Mouse (Mus musculus): ENCODE results near the gene Asb2. TPM values are rescaled to one million over a fixed set of nuclear protein-coding genes. Genes with fewer than 3 reads are reported as not detected.

Gene Asb2
- polyA plus RNA-seq, 1 experiment from 2014 or later: 0.87 TPM

DNA sequence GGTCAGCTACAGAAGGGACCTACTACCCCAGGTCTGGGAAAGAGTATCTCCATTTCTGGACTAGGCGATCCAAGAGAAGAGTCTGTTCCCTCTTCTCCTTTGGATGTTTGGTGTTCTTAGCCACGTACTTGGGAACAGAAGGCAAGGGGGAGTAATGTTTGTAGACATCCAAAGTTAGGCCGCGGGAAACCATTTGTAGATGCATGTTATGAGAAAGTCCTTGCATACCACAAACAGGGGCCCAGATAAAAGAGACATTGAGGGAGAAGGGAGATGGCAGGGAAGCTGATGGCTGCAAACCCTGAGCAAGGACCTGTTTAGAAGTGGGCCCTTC lies 581 bp upstream of the Asb2 start:
- no peak overlapping the region for H3K4me3 ChIP-seq (ENCODE audit: low read depth, low read length)
- no peaks in the 10 kb centered on the region for H3K36me3 ChIP-seq (ENCODE audit: control insufficient read depth, insufficient read depth, low read length)
- H3K4me1 ChIP-seq (ENCODE audit: control insufficient read depth, insufficient read depth, low read length): no peaks in the 10 kb centered on the region
- DNase-seq (ENCODE audit: low spot score): no peak
- ATAC-seq (ENCODE audit: insufficient number of reproducible peaks, low FRiP score, low TSS enrichment, low read depth): no peak
- no peaks in the 10 kb centered on the region for H3K9me3 ChIP-seq (ENCODE audit: control insufficient read depth, low read length)
- no peak overlapping the region for H3K27ac ChIP-seq (replicated peaks; ENCODE audit: low read depth, low read length)
- 90% methylated on average over 4 of the region's 4 CpGs for WGBS
- no peaks in the 10 kb centered on the region for H3K27me3 ChIP-seq (ENCODE audit: control insufficient read depth, insufficient read depth, low read length)
- no peak overlapping the region for H3K4me2 ChIP-seq (ENCODE audit: low read depth, severe bottlenecking)
- H3K9ac ChIP-seq (ENCODE audit: low read length): no peak overlapping the region

DNA sequence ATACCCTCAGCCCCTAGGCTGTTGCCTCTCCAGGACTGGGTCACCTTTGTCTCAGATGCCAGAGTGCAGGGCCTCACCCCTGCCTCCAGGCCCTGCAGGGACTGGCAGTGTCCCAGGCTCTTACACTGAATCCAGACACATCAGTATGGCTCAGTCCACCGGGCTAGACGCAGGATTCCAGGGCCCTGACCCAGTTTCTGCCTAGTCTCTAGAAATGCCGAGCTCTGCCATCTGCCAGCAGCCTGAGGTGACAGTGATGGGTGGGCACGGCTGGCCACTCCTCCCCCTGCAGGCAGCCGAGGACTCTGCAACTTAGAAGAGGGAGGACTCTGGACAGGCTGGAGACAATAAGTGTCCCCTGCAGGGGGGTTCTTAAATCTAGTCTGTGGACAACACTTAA lies 2.3 kb downstream of the Asb2 start:
- Histone ChIP-seq H3K9ac (ENCODE audit: low read length) (no peak overlapping the region), H3K4me1 (ENCODE audit: control insufficient read depth, insufficient read depth, low read length) (no peaks in the 10 kb centered on the region), H3K27ac (replicated peaks; ENCODE audit: low read depth, low read length) (no peak overlapping the region), H3K36me3 (ENCODE audit: control insufficient read depth, insufficient read depth, low read length) (no peaks in the 10 kb centered on the region), H3K9me3 (ENCODE audit: control insufficient read depth, low read length) (no peaks in the 10 kb centered on the region), H3K4me3 (ENCODE audit: low read depth, low read length) (no peak overlapping the region), H3K27me3 (ENCODE audit: control insufficient read depth, insufficient read depth, low read length) (no peaks in the 10 kb centered on the region), H3K4me2 (ENCODE audit: low read depth, severe bottlenecking) (no peak overlapping the region)
- DNase-seq (ENCODE audit: low spot score) (peak; percentile 45), ATAC-seq (ENCODE audit: insufficient number of reproducible peaks, low FRiP score, low TSS enrichment, low read depth) (no peak)
- 14% methylated on average over 5 of the region's 5 CpGs for WGBS

DNA sequence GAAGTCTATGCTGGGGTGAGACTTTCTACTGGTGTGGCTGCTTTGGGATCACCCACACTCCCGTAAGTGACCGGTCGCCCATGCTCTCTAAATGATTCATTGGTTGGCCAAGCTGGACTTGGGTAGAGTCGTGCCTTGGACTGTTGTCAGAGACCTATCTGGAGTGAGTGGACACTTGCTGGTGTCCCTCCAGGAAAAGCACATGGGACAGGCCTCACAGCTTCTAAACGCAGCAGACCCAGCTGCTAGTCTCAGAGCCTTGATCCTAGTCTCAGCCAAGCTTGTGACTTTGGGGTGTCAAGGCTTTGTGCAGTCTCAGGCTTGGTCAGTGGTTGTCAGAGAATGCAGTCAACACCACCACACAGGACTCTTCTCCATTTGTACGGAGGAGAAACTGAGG lies 3.1 kb downstream of the Asb2 start:
- no peaks in the 10 kb centered on the region for H3K9me3 ChIP-seq (ENCODE audit: control insufficient read depth, low read length)
- no peak overlapping the region for H3K27ac ChIP-seq (replicated peaks; ENCODE audit: low read depth, low read length)
- WGBS: 89% methylated on average over 6 of the region's 6 CpGs

DNA sequence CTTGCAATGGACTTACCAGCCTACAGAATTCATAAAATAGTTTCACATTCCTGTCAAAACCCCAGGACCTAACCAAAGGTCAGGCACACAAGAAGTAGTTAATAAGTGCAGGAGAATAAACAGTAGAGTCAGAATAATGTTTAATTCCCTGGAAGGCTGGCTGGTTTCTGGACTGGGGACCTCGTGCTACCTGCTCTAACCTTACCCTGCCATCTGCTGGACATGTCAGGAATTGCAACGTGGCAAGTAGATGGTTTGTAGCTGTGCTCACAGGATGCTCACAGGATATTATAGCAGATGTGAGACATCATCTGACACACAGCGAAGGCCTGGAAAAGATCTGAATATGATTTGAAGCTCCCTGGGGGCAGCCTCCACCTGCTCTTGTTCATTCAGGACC lies 7.3 kb downstream of the Asb2 start:
- peak; percentile 49; the same call in 1 of the 2 replicates for ATAC-seq (ENCODE audit: insufficient number of reproducible peaks, low FRiP score, low TSS enrichment, low read depth)
- 11% methylated on average over 3 of the region's 3 CpGs for WGBS

More for the DNA sequence above, 3.1 kb downstream of the Asb2 start:
- no peak overlapping the region for H3K9ac ChIP-seq (ENCODE audit: low read length)
- DNase-seq (ENCODE audit: low spot score) (no peak), ATAC-seq (ENCODE audit: insufficient number of reproducible peaks, low FRiP score, low TSS enrichment, low read depth) (no peak)
- H3K27me3 ChIP-seq (ENCODE audit: control insufficient read depth, insufficient read depth, low read length): no peaks in the 10 kb centered on the region
- no peak overlapping the region for H3K4me3 ChIP-seq (ENCODE audit: low read depth, low read length)
- no peaks in the 10 kb centered on the region for H3K4me1 ChIP-seq (ENCODE audit: control insufficient read depth, insufficient read depth, low read length)
- no peak overlapping the region for H3K4me2 ChIP-seq (ENCODE audit: low read depth, severe bottlenecking)
- H3K36me3 ChIP-seq (ENCODE audit: control insufficient read depth, insufficient read depth, low read length): no peaks in the 10 kb centered on the region

DNA sequence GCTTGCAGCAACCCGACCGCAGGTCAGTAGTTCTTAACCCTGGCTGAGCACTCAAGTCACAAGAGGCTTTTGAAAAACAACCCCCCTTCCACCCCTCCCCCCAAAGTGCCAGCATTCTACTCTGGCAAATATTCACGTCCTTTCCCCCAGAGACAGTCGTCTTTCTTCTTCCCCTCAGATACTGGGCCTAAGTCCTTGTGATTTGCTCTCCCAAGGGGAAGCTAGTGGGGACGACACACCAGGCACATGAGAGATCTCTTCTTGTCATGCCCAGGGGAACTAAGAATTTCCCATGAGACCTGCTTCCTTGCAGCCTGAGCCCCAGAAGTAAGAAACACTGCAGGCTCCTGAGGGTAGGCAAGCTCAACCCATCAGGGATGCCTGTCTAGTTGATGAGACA lies 8.4 kb downstream of the Asb2 start:
- ATAC-seq (ENCODE audit: insufficient number of reproducible peaks, low FRiP score, low TSS enrichment, low read depth) (no peak), DNase-seq (ENCODE audit: low spot score) (no peak)
- no peaks in the 10 kb centered on the region for H3K4me1 ChIP-seq (ENCODE audit: control insufficient read depth, insufficient read depth, low read length)
- no peak overlapping the region for H3K27ac ChIP-seq (replicated peaks; ENCODE audit: low read depth, low read length)
- H3K4me3 ChIP-seq (ENCODE audit: low read depth, low read length): no peak overlapping the region
- no peak overlapping the region for H3K4me2 ChIP-seq (ENCODE audit: low read depth, severe bottlenecking)
- no peaks in the 10 kb centered on the region for H3K9me3 ChIP-seq (ENCODE audit: control insufficient read depth, low read length)
- WGBS: 74% methylated on average over 5 of the region's 5 CpGs
- H3K36me3 ChIP-seq (ENCODE audit: control insufficient read depth, insufficient read depth, low read length): no peaks in the 10 kb centered on the region
- H3K27me3 ChIP-seq (ENCODE audit: control insufficient read depth, insufficient read depth, low read length): no peaks in the 10 kb centered on the region
- H3K9ac ChIP-seq (ENCODE audit: low read length): no peak overlapping the region

More for the DNA sequence above, 7.3 kb downstream of the Asb2 start:
- no peaks in the 10 kb centered on the region for H3K4me1 ChIP-seq (ENCODE audit: control insufficient read depth, insufficient read depth, low read length)
- H3K9ac ChIP-seq (ENCODE audit: low read length): no peak overlapping the region
- no peaks in the 10 kb centered on the region for H3K9me3 ChIP-seq (ENCODE audit: control insufficient read depth, low read length)
- DNase-seq (ENCODE audit: low spot score): peak; percentile 91
- H3K27me3 ChIP-seq (ENCODE audit: control insufficient read depth, insufficient read depth, low read length): no peaks in the 10 kb centered on the region
- H3K4me3 ChIP-seq (ENCODE audit: low read depth, low read length): no peak overlapping the region
- no peak overlapping the region for H3K4me2 ChIP-seq (ENCODE audit: low read depth, severe bottlenecking)
- no peak overlapping the region for H3K27ac ChIP-seq (replicated peaks; ENCODE audit: low read depth, low read length)
- H3K36me3 ChIP-seq (ENCODE audit: control insufficient read depth, insufficient read depth, low read length): no peaks in the 10 kb centered on the region

DNA sequence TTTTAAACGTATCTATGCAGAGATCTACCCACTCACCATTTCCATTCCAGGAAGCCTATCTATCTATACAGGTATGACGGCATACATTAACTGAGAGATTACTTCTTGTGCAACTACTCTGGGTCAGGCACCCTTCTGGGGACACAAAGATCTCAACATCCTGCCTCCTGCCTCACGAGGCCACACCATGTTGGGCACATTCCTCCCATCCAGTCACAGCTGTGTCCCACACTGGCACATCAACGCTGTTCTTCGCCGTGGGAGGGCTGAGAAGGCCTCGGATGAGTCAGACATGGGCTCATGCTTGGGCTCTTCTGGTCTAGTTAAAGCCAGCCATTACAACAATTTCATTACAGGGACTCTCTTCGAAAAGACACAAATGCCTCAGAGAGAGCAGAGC lies 8.9 kb downstream of the Asb2 start:
- Histone ChIP-seq H3K4me3 (ENCODE audit: low read depth, low read length) (no peak overlapping the region), H3K4me1 (ENCODE audit: control insufficient read depth, insufficient read depth, low read length) (no peaks in the 10 kb centered on the region), H3K27me3 (ENCODE audit: control insufficient read depth, insufficient read depth, low read length) (no peaks in the 10 kb centered on the region), H3K36me3 (ENCODE audit: control insufficient read depth, insufficient read depth, low read length) (no peaks in the 10 kb centered on the region), H3K9ac (ENCODE audit: low read length) (no peak overlapping the region), H3K4me2 (ENCODE audit: low read depth, severe bottlenecking) (no peak overlapping the region), H3K9me3 (ENCODE audit: control insufficient read depth, low read length) (no peaks in the 10 kb centered on the region), H3K27ac (replicated peaks; ENCODE audit: low read depth, low read length) (no peak overlapping the region)
- WGBS: 89% methylated on average over 8 of the region's 8 CpGs
- ATAC-seq (ENCODE audit: insufficient number of reproducible peaks, low FRiP score, low TSS enrichment, low read depth) (no peak), DNase-seq (ENCODE audit: low spot score) (no peak)

DNA sequence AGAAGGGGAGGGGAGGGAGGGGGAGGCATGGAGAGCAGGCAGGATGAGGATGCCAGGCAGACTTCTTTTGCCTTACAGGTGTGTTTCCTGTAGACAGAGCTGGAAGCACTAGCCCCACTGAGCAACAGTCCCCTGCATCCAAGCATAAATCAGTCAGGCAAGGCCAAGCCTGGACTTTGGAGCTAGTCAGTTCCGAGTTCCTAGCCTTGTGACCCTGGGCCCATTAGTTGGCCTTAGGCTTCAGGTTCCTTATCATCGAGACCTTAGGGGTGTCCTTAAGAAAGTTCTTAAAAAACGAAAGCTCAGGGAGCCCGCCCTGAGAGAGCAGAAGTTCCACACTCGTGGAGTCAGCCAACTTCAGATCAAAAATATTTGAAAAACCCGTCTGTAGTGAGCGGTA lies 10.9 kb downstream of the Asb2 start:
- Histone ChIP-seq H3K36me3 (ENCODE audit: control insufficient read depth, insufficient read depth, low read length) (no peaks in the 10 kb centered on the region), H3K4me2 (ENCODE audit: low read depth, severe bottlenecking) (no peak overlapping the region), H3K27me3 (ENCODE audit: control insufficient read depth, insufficient read depth, low read length) (no peaks in the 10 kb centered on the region), H3K9me3 (ENCODE audit: control insufficient read depth, low read length) (no peaks in the 10 kb centered on the region), H3K4me3 (ENCODE audit: low read depth, low read length) (no peak overlapping the region), H3K4me1 (ENCODE audit: control insufficient read depth, insufficient read depth, low read length) (no peaks in the 10 kb centered on the region), H3K9ac (ENCODE audit: low read length) (no peak overlapping the region), H3K27ac (replicated peaks; ENCODE audit: low read depth, low read length) (no peak overlapping the region)
- DNase-seq (ENCODE audit: low spot score) (no peak), ATAC-seq (ENCODE audit: insufficient number of reproducible peaks, low FRiP score, low TSS enrichment, low read depth) (no peak)
- WGBS: 88% methylated on average over 7 of the region's 7 CpGs

DNA sequence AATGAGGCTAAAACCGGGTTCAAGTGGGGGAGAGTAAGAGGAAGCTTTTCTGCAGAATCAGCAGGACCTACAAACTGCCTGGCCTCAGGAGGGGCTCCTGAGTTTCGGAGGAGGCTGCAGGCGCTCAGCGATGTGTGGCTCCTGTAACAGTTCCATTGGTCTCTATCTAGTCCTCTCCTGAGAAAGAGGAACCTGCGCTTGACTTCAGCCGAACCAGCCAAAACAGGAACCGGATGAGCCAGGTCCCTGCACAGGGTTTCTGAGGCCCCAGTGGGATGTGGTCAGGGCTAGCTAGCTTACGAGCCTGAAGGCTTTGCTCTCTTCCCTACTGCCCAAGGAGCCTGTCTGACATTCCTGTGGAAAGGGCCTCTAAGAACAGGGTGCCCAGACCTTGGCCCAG lies 12.3 kb downstream of the Asb2 start:
- H3K4me2 ChIP-seq (ENCODE audit: low read depth, severe bottlenecking): no peak overlapping the region
- H3K9ac ChIP-seq (ENCODE audit: low read length): no peak overlapping the region
- H3K9me3 ChIP-seq (ENCODE audit: control insufficient read depth, low read length): no peaks in the 10 kb centered on the region
- 77% methylated on average over 8 of the region's 8 CpGs for WGBS
- no peaks in the 10 kb centered on the region for H3K36me3 ChIP-seq (ENCODE audit: control insufficient read depth, insufficient read depth, low read length)
- H3K4me3 ChIP-seq (ENCODE audit: low read depth, low read length): no peak overlapping the region
- no peaks in the 10 kb centered on the region for H3K4me1 ChIP-seq (ENCODE audit: control insufficient read depth, insufficient read depth, low read length)
- H3K27ac ChIP-seq (replicated peaks; ENCODE audit: low read depth, low read length): no peak overlapping the region
- H3K27me3 ChIP-seq (ENCODE audit: control insufficient read depth, insufficient read depth, low read length): no peaks in the 10 kb centered on the region
- DNase-seq (ENCODE audit: low spot score) (no peak), ATAC-seq (ENCODE audit: insufficient number of reproducible peaks, low FRiP score, low TSS enrichment, low read depth) (no peak)

DNA sequence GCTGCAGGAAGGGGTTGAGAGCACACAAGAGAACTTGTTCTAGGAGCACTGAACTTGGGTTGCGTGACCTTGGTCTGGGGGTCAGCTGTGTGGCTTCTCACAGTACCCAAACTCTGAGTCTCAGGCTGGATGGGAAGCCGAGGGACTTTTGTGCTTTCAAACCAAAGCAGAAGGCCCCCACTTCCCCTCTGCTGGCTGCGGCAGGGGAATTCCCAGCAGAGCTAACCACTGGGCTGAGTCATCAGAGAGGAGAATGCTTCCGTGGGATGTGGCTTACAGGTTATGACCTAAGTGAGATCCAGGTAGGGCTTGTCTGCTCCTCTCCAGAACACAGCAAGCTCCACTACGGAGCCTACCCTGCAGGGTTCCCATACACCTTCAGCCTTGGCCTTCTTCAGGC lies 14.6 kb downstream of the Asb2 start:
- Histone ChIP-seq H3K9ac (ENCODE audit: low read length) (no peak overlapping the region), H3K4me1 (ENCODE audit: control insufficient read depth, insufficient read depth, low read length) (no peaks in the 10 kb centered on the region), H3K9me3 (ENCODE audit: control insufficient read depth, low read length) (no peaks in the 10 kb centered on the region), H3K27me3 (ENCODE audit: control insufficient read depth, insufficient read depth, low read length) (no peaks in the 10 kb centered on the region), H3K4me2 (ENCODE audit: low read depth, severe bottlenecking) (no peak overlapping the region), H3K36me3 (ENCODE audit: control insufficient read depth, insufficient read depth, low read length) (no peaks in the 10 kb centered on the region), H3K4me3 (ENCODE audit: low read depth, low read length) (no peak overlapping the region), H3K27ac (replicated peaks; ENCODE audit: low read depth, low read length) (no peak overlapping the region)
- ATAC-seq (ENCODE audit: insufficient number of reproducible peaks, low FRiP score, low TSS enrichment, low read depth): no peak
- 86% methylated on average over 5 of the region's 5 CpGs for WGBS
- DNase-seq (ENCODE audit: low spot score): no peak
